Mouse (Mus musculus) limb, embryonic 14.5 days (tissue): ENCODE measurements around the gene Snx1. TPM values are rescaled to one million over a fixed set of nuclear protein-coding genes. Genes with fewer than 3 reads are reported as not detected.

Experiments used
- ATAC-seq: fragments of 200-750 bp; cut with Nextera tagmentation; 2 replicates; pipeline ENCODE4 v1.8.0; 2017; ENCODE audit warnings: low read depth, moderate number of reproducible peaks, moderate TSS enrichment; ENCODE audit not compliant: low FRiP score
- DNase-seq: peaks from one replicate; pipeline ENCODE4 v3.0.0-alpha.2; 2015; ENCODE audit warnings: low spot score
- H3K27ac ChIP-seq: fragments of 300-500 bp; sonication (generic); replicated peaks from 2 replicates; pipeline ENCODE4 v1.5.1; 2014; ENCODE audit warnings: low read depth, mild to moderate bottlenecking, low read length, moderate library complexity, mixed read lengths
- H3K27me3 ChIP-seq: fragments of 300-500 bp; sonication (generic); 2 replicates; pipeline ENCODE4 v1.6.1; 2014; ENCODE audit warnings: low read length, mixed read lengths; ENCODE audit not compliant: control insufficient read depth, insufficient read depth
- H3K36me3 ChIP-seq: fragments of 300-500 bp; sonication (generic); 2 replicates; pipeline ENCODE4 v1.6.1; 2014; ENCODE audit warnings: mild to moderate bottlenecking, low read length, moderate library complexity, mixed read lengths; ENCODE audit not compliant: control insufficient read depth, insufficient read depth
- H3K4me1 ChIP-seq: fragments of 300-500 bp; sonication (generic); 2 replicates; pipeline ENCODE4 v1.6.1; 2014; ENCODE audit warnings: antibody characterized with exemption, low read length, mixed read lengths; ENCODE audit not compliant: control insufficient read depth, insufficient read depth
- H3K4me2 ChIP-seq: fragments of 300-500 bp; sonication (generic); replicated peaks from 2 replicates; pipeline ENCODE4 v1.6.1; 2014; ENCODE audit warnings: low read depth, mild to moderate bottlenecking, low read length, moderate library complexity; ENCODE audit not compliant: severe bottlenecking
- H3K4me3 ChIP-seq: fragments of 300-500 bp; sonication (generic); replicated peaks from 2 replicates; pipeline ENCODE4 v1.5.1; 2014; ENCODE audit warnings: low read length
- H3K9ac ChIP-seq: fragments of 300-500 bp; sonication (generic); 2 replicates; pipeline ENCODE4 v1.6.1; 2014; ENCODE audit warnings: mild to moderate bottlenecking, low read depth, low read length, moderate library complexity; ENCODE audit not compliant: severe bottlenecking
- H3K9me3 ChIP-seq: fragments of 300-500 bp; sonication (generic); 2 replicates; pipeline ENCODE4 v1.6.1; 2016; ENCODE audit warnings: low read length; ENCODE audit not compliant: control insufficient read depth
- POLR2A ChIP-seq: fragments of 200-500 bp; IDR thresholded peaks from 2 replicates; pipeline ENCODE4 v1.8.0; 2012; ENCODE audit warnings: inconsistent platforms, mild to moderate bottlenecking, moderate library complexity, borderline replicate concordance; ENCODE audit not compliant: insufficient read depth, insufficient read length; ENCODE audit errors: extremely low read depth
- WGBS: fragments of 180-500 bp; shearing (Covaris S2); extraction: QIAGEN DNeasy Blood & Tissue Kit; methylation state at CpG from one replicate; pipeline ENCODE4 v1.1.7; 2014; 5-methylcytosine and 5-hydroxymethylcytosine counted together
- polyA plus RNA-seq, 2 experiments: library from polyadenylated mRNA; depleted of rRNA in 1 of 2; stranded (reverse) in 1 of 2; unstranded in 1 of 2; fragments of >200 nt; fragmentation: Nextera tagmentation in 1 of 2; extraction: Ambion mirVana in 1 of 2; gene quantifications; 2 replicates each; pipeline versions ENCODE4 v1.2.1 to v1.2.3; 2012 to 2014

Gene Snx1
- polyA plus RNA-seq, 2 experiments: 111 to 123 TPM

DNA sequence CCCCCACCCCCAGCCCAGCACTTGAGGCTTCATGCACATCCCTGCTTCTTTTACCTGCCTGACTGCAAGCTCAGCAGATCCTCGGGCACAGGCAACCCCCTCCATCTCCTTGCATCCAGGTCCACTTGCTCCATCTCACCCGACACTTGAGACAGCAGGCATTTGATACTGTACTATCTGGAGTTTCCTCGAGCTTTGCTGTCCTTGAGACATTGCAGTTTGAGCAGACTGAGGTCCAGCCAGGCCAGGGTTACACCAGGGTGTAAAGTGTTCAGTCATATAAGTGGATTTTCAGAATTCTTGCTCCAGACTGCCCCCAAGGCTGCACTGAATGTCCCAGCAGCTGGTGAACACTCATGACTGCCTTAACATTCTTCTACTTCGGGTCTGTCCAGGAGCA lies 84.1 kb downstream of the Snx1 start:
- Histone ChIP-seq H3K27ac (no peak overlapping the region), H3K4me1 (no peaks in the 10 kb centered on the region), H3K4me3 (no peak overlapping the region), H3K9me3 (no peaks in the 10 kb centered on the region), H3K4me2 (no peak overlapping the region), H3K36me3 (peaks cover 45% of the 10 kb centered on the region), H3K27me3 (no peaks in the 10 kb centered on the region), H3K9ac (no peak overlapping the region)
- ATAC-seq (no peak), DNase-seq (no peak)
- 85% methylated on average over 4 of the region's 4 CpGs for WGBS
- TF ChIP-seq POLR2A: no peak

DNA sequence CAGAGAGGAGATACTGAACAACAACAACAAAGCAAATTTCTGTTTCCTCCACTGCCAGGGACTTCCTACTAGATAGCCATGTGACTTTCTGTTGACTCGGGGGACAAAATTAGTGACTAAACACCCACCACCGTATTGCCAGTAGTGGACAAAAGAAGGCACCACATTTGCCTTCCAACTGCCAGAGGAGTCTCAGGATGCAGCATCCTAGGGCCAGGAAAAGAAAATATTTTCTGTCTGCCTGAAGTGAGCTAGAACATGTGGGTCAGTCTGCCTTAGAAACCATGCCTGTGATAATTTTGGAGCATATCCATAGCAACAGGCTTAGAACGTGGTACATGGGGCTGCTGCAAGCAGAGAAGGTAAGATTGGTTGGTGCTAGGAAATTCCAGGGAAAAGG lies 85.6 kb downstream of the Snx1 start:
- DNase-seq (no peak), ATAC-seq (no peak)
- Histone ChIP-seq H3K27me3 (no peaks in the 10 kb centered on the region), H3K9me3 (no peaks in the 10 kb centered on the region), H3K4me1 (no peaks in the 10 kb centered on the region), H3K9ac (no peak overlapping the region), H3K4me2 (no peak overlapping the region), H3K36me3 (peaks cover 58% of the 10 kb centered on the region), H3K27ac (no peak overlapping the region), H3K4me3 (no peak overlapping the region)
- WGBS: 85% methylated on average over 3 of the region's 3 CpGs
- TF ChIP-seq POLR2A: no peak

DNA sequence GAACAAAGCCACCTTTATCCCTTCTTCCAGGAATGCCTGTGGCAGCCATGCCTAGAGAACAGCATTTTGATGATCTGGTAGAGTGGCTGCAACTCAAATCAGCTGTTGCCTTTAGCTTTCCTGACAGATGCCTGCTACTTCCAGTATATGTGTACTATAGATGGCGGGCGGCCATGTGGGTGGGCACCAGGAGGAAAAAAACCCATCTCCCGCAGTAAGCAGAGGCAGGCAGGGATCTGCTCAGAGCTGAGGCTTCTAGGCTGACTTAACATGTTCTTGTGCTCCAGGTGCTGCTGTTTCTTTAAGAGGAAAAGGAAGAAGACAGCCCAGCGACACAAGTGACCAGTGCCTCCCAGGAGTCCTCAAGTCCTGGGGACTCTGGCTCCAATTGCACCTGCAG lies 87.1 kb downstream of the Snx1 start:
- Histone ChIP-seq H3K9ac (no peak overlapping the region), H3K27ac (no peak overlapping the region), H3K4me3 (no peak overlapping the region), H3K4me2 (no peak overlapping the region), H3K9me3 (no peaks in the 10 kb centered on the region), H3K27me3 (no peaks in the 10 kb centered on the region), H3K4me1 (no peaks in the 10 kb centered on the region), H3K36me3 (peaks cover 68% of the 10 kb centered on the region)
- WGBS: 83% methylated on average over 4 of the region's 4 CpGs
- DNase-seq (no peak), ATAC-seq (no peak)
- TF ChIP-seq POLR2A: no peak

DNA sequence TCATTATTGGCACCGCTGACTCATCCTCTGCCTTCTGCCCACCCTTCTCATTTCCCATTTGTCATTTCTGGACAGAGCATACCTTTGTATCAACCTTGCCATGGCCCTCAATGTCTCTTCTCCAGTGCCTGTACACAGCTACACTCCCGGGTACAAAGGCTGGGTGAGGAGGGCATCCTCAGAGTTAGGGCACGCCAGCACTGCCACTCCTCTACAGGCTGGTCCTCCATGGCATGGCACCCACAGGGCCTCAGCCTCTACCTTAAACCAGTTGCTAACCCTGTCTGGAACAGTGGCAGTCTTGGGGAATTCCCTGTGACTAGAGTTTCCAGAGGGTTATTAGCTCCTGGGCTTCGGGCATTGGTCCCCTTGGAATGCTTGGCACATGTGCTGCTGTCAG lies 87.8 kb downstream of the Snx1 start:
- Histone ChIP-seq H3K36me3 (peaks cover 74% of the 10 kb centered on the region), H3K9me3 (no peaks in the 10 kb centered on the region), H3K4me1 (no peaks in the 10 kb centered on the region), H3K27me3 (no peaks in the 10 kb centered on the region), H3K27ac (no peak overlapping the region), H3K4me3 (no peak overlapping the region), H3K9ac (no peak overlapping the region), H3K4me2 (no peak overlapping the region)
- ATAC-seq: no peak
- 94% methylated on average over 4 of the region's 4 CpGs for WGBS
- TF ChIP-seq POLR2A: no peak
- DNase-seq: no peak

Other genes starting within 250 kb of the Snx1 start
- gene Pclaf, start 236.3 kb downstream of the Snx1 start, polyA plus RNA-seq (2012; rRNA removed): 75.1 and 109 TPM in 2 replicates
- gene Pclaf, start 236.3 kb downstream of the Snx1 start, polyA plus RNA-seq (2014; fragmentation: Nextera tagmentation; extraction: Ambion mirVana): 115 and 116 TPM in 2 replicates
- gene Trip4, start 217.8 kb downstream of the Snx1 start, polyA plus RNA-seq (2012; rRNA removed): 18.8 and 24.8 TPM in 2 replicates
- 31.2 and 39.3 TPM in 2 replicates for gene Trip4, start 217.8 kb downstream of the Snx1 start, polyA plus RNA-seq (2014; fragmentation: Nextera tagmentation; extraction: Ambion mirVana)
- 12.8 and 12.9 TPM in 2 replicates for gene Csnk1g1, start 217.7 kb downstream of the Snx1 start, polyA plus RNA-seq (2012; rRNA removed)
- gene Csnk1g1, start 217.7 kb downstream of the Snx1 start, polyA plus RNA-seq (2014; fragmentation: Nextera tagmentation; extraction: Ambion mirVana): 19.4 and 22.1 TPM in 2 replicates
- gene Ppib, start 66.4 kb downstream of the Snx1 start, polyA plus RNA-seq (2012; rRNA removed): 639 and 826 TPM in 2 replicates
- 777 and 804 TPM in 2 replicates for gene Ppib, start 66.4 kb downstream of the Snx1 start, polyA plus RNA-seq (2014; fragmentation: Nextera tagmentation; extraction: Ambion mirVana)
- gene Snx22, start 56.9 kb downstream of the Snx1 start, polyA plus RNA-seq (2012; rRNA removed): 5.0 and 6.1 TPM in 2 replicates
- 3.1 and 3.2 TPM in 2 replicates for gene Snx22, start 56.9 kb downstream of the Snx1 start, polyA plus RNA-seq (2014; fragmentation: Nextera tagmentation; extraction: Ambion mirVana)
- gene Ciao2a, start within 50 bp of the Snx1 start, polyA plus RNA-seq (2012; rRNA removed): 47.1 and 53.0 TPM in 2 replicates
- 132 and 134 TPM in 2 replicates for gene Ciao2a, start within 50 bp of the Snx1 start, polyA plus RNA-seq (2014; fragmentation: Nextera tagmentation; extraction: Ambion mirVana)
- gene Dapk2, start 31.6 kb upstream of the Snx1 start, polyA plus RNA-seq (2012; rRNA removed): 4.5 and 4.6 TPM in 2 replicates
- gene Dapk2, start 31.6 kb upstream of the Snx1 start, polyA plus RNA-seq (2014; fragmentation: Nextera tagmentation; extraction: Ambion mirVana): 5.0 and 6.3 TPM in 2 replicates
- gene Herc1, start 223.9 kb upstream of the Snx1 start, polyA plus RNA-seq (2012; rRNA removed): 22.7 and 23.5 TPM in 2 replicates
- 20.6 and 24.3 TPM in 2 replicates for gene Herc1, start 223.9 kb upstream of the Snx1 start, polyA plus RNA-seq (2014; fragmentation: Nextera tagmentation; extraction: Ambion mirVana)